Mouse (Mus musculus): ENCODE results near the gene Pkd1.

Pkd1 gene

GRCm38 (mm10) chr17:24608874-24609273 lies 59.2 kb downstream of the Pkd1 start:
- no peak for DNase-seq

GRCm38 (mm10) chr17:24610711-24611110 lies 61.1 kb downstream of the Pkd1 start:
- DNase-seq, result no peak

GRCm38 (mm10) chr17:24617561-24618194 lies 68.0 kb downstream of the Pkd1 start:
- DNase-seq, result no peak

- DNase-seq, result no peak
These were observed 75.8 kb downstream of the Pkd1 start for GRCm38 (mm10) chr17:24625472-24625871.

GRCm38 (mm10) chr17:24628646-24629045 lies 79.0 kb downstream of the Pkd1 start:
- peak; percentile 77 for DNase-seq

- DNase-seq, result no peak
These were observed 80.4 kb downstream of the Pkd1 start for GRCm38 (mm10) chr17:24630072-24630471.

GRCm38 (mm10) chr17:24632167-24632812 lies 82.7 kb downstream of the Pkd1 start, which contains the start of the genes Tsc2 and Nthl1:
TSS of gene Tsc2 (minus strand) at chr17:24632630.
TSS of gene Nthl1 (plus strand) at chr17:24632680.
- peak; percentile 89 for DNase-seq

- no peak for DNase-seq
These were observed 83.3 kb downstream of the Pkd1 start for GRCm38 (mm10) chr17:24632813-24633449.

- no peak for DNase-seq
These were observed 84.2 kb downstream of the Pkd1 start for GRCm38 (mm10) chr17:24633831-24634230.

- no peak for DNase-seq
These were observed 85.4 kb downstream of the Pkd1 start for GRCm38 (mm10) chr17:24635024-24635423.

GRCm38 (mm10) chr17:24635694-24636093 lies 86.1 kb downstream of the Pkd1 start:
- DNase-seq, result no peak

GRCm38 (mm10) chr17:24636781-24637481 lies 87.3 kb downstream of the Pkd1 start:
- DNase-seq, result no peak

- no peak for DNase-seq
These were observed 88.6 kb downstream of the Pkd1 start for GRCm38 (mm10) chr17:24638214-24638613.

- no peak for DNase-seq
These were observed 89.2 kb downstream of the Pkd1 start for GRCm38 (mm10) chr17:24638840-24639239.

- no peak for DNase-seq
These were observed 89.9 kb downstream of the Pkd1 start for GRCm38 (mm10) chr17:24639571-24639988.

- DNase-seq, result no peak
These were observed 90.5 kb downstream of the Pkd1 start for GRCm38 (mm10) chr17:24640119-24640518.

- no peak for DNase-seq
These were observed 90.9 kb downstream of the Pkd1 start for GRCm38 (mm10) chr17:24640581-24640980.

GRCm38 (mm10) chr17:24641944-24642343 lies 92.3 kb downstream of the Pkd1 start:
- no peak for DNase-seq

GRCm38 (mm10) chr17:24642791-24643343 lies 93.2 kb downstream of the Pkd1 start:
- no peak for DNase-seq

GRCm38 (mm10) chr17:24644030-24644715 lies 94.5 kb downstream of the Pkd1 start:
- no peak for DNase-seq

- no peak for DNase-seq
These were observed 95.5 kb downstream of the Pkd1 start for GRCm38 (mm10) chr17:24644875-24645721.
